Mouse (Mus musculus) embryonic stem cell, embryonic (primary cell): Measurements from ENCODE around the gene Poglut1.

Experiments
- CTCF ChIA-PET, 4 experiments: fragments of 300-600 bp in 2 of 4; fragments of 350-600 bp in 2 of 4; sonication (Branson Sonifier 250); formaldehyde crosslinking; loops; one replicate each; lab custom pipeline; 2022; ENCODE audit warnings: inconsistent platforms in 2 of 4; lab: Charles Lee
- POLR2A ChIA-PET, 4 experiments: fragments of 300-600 bp in 2 of 4; fragments of 350-600 bp in 2 of 4; sonication (Branson Sonifier 250); formaldehyde crosslinking; loops; one replicate each; lab custom pipeline; 2022; ENCODE audit warnings: antibody characterized with exemption in 4 of 4, inconsistent platforms in 1 of 4; lab: Charles Lee

The Poglut1 gene

DNA sequence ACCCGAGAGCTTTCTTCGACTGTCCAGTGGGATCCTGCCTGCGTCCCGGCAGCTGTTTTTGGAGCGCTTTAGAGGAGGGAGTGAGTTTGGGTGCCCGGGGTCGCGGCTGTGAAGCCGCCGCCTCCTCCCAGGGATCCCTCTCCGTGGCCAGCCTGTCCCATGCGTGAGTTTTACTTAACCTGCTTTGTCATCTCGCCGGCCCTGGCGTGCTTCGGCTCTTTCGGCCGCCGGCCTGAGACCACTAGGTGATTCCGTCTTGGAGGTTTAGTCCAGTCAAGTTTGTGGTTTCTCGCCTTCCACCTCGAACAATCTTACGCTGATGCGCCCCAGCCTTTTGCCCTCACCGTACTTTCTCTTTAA, 12.9 kb upstream of the Poglut1 start:
- ChIA-PET CTCF (interaction anchor here in 2 of 4 experiments (0.8 to 1.1 kb wide), 4 partner anchors 11 to 57 kb away, joined by 3 to 4 read pairs (median 3); no protein-coding TSS in a partner anchor), POLR2A (interaction anchor here (0.7 to 19.6 kb wide), 33 partner anchors 9 to 475 kb away, joined by 3 to 651 read pairs (median 6); partner anchors contain the start of genes Poglut1 (in 3 of the 4), Timmdc1 (in 2 of the 4) and Adprh (in 1 of the 4))

DNA sequence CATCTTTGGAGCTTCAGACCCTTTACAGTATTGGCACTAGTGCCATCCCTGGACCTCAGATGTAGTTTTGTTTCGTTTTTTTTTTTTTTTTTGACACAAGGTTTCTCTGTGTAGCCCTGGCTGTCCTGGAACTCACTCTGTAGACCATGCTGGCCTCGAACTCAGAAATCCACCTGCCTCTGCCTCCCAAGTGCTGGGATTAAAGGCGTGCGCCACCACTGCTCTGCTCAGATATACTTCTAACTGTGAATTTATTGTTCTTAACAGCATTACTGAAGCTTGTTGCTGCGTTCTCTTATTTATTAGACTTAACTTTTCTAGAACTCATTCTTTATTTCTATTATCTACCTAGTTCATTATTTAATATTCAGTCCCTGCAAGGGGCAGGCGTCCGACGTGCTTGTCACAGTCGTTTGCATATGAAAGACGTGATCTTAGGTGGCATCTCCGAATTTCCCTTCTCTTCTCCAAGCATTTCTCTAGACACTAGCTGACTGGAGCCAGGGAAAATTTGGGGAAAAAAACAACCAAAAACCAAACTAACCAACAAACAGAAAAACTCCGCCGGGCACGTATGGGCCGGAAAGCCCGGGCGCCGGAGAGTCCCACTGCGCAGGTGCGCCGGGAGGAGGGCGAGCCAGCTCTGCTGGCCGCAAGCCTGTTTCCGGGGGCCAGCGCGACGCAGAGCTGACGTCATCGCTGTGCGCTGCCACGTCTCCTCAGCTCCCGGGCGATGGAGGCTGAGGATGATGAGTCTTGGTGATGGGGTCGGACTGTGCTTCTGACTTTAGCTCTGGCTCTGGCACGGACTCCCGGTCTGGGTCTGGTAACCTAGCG, 12.3 kb upstream of the Poglut1 start:
- POLR2A ChIA-PET: interaction anchor here (0.6 to 19.6 kb wide), 38 partner anchors 10 to 474 kb away, joined by 3 to 651 read pairs (median 5); partner anchors contain the start of genes Poglut1 (in 3 of the 4), Timmdc1 (in 2 of the 4) and Adprh (in 1 of the 4)
- CTCF ChIA-PET: interaction anchor here in 3 of 4 experiments (0.6 to 1.1 kb wide), 7 partner anchors 11 to 57 kb away, joined by 3 to 7 read pairs (median 3); no protein-coding TSS in a partner anchor

DNA sequence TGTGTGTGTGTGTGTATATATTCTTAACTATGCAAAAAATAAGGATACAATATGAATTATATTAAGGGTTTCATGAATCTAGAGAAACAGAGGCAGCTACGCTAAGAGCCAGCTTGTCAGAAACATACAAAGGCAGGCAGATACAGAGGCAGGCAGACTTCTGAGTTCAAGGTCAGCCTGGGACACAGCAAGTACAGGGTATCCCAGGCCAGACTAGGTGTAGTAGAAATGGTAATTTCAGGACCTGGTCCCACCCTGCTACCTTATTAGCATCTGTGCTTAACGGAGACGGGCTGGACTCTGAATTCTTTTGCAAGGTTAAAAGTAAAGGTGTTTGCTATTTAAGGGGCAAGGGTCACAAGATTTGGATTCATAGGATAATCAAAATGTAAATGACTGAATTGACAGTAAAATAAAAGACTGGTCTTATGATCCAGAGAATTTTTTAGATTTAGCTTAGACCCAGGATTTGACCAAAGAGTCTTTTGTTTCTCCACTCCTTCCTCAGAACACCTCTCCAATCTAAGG, 8.2 kb upstream of the Poglut1 start, which contains the start of gene Tmem39a:
Tmem39a (plus strand) TSS at position 478 of the 528 bp plus-strand sequence.
- ChIA-PET CTCF (interaction anchor here in 2 of 4 experiments (0.6 to 1.3 kb wide), 2 partner anchors 10 to 84 kb away, joined by 4 to 5 read pairs; no protein-coding TSS in a partner anchor), POLR2A (interaction anchor here (0.6 to 19.6 kb wide), 25 partner anchors 9 to 805 kb away, joined by 3 to 651 read pairs (median 6); partner anchors contain the start of genes Poglut1 (in 3 of the 4), Timmdc1 (in 2 of the 4) and Gsk3b (in 1 of the 4))

DNA sequence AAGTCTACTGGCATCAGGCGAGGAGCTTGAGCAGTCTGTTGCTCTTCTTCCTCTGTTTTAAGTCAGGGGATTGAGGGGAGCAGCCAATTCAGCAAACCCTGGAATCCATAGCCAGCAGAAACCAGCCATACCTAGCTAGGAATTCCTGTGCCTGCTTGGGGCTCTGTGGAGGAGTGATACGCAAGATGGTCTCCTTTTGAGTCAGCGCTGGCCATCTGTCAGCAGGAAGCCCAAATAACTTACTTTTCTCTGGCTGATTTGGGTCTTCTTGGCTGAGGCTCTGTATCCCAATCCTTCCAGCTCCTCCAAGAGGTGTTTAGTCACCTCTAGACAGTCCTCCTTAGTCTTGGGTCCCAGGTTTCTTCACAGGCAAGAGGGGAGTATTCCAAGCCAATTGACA, 5.9 kb upstream of the Poglut1 start:
- ChIA-PET CTCF (interaction anchor here in 1 of 4 experiments (1.0 to 1.4 kb wide), 2 partner anchors 14 to 16 kb away, joined by 3 read pairs; no protein-coding TSS in a partner anchor), POLR2A (interaction anchor here in 3 of 4 experiments (1.0 to 24.7 kb wide), 22 partner anchors 6 to 307 kb away, joined by 3 to 651 read pairs (median 5); partner anchors contain the start of genes Timmdc1 (in 3 of the 3), Poglut1 (in 2 of the 3) and Tmem39a (in 1 of the 3))

DNA sequence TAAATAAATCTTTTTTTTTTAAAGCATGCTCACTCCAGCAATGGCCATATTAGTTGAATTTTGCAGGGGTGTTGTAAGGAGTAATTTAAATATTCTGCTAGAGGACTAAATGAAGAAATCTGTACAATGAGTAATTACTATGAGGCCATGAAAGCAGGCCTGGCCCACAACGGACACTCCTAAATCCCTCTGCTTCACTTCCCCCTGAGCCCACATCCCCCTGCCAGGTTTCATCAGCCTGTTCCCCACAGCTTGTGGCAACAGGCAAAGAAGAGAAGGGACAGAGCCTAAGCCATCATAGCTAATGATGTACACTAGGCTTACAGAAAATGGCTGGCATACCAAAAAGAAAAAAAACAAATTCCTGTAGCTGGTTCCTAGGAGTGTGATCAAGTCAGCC, 2.1 kb downstream of the Poglut1 start:
- POLR2A ChIA-PET: interaction anchor here (0.6 to 24.7 kb wide), 17 partner anchors 9 to 141 kb away, joined by 3 to 651 read pairs (median 4); partner anchors contain the start of genes Timmdc1 (in 2 of the 4) and Tmem39a (in 2 of the 4)
- CTCF ChIA-PET: interaction anchor here in 1 of 4 experiments (0.7 kb wide), 1 partner anchor 11 kb away, joined by 4 read pairs; no protein-coding TSS in a partner anchor

DNA sequence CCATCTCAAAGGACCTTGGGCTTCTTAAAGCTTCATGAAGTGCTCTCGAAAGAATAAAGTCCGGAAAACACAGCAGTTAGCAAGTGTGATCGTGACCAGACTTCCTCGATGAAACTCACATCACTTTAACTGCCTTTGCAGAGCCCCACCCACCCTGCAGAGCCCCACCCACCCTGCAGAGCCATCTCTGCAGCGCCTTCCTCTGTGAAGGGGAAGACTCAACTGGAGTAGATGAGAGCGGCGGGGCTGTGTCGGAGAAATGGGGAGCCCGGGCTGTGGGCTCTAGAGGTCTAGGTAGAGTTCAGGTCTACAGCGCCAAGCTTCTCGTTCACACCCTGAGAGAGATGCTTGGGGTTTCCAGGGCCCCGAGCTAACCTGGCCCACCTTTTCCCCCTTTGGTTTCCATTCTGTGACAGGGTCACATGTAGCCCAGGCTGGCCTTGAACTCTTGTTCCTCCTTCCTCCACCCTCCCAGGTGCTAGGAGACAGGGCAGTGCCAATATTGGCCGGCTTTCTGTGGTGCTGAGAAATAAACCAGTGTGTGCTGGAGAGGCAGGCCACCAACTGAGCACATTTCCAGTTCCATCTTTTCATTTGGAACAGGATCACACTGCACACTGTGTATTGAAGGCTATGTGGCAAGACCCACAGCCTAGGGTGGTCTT, 11.2 kb downstream of the Poglut1 start:
- CTCF ChIA-PET: interaction anchor here in 2 of 4 experiments (0.6 to 2.0 kb wide), 4 partner anchors 11 to 81 kb away, joined by 3 to 6 read pairs (median 3); no protein-coding TSS in a partner anchor
- POLR2A ChIA-PET: interaction anchor here in 3 of 4 experiments (0.5 to 24.7 kb wide), 32 partner anchors 9 to 277 kb away, joined by 3 to 651 read pairs (median 6); partner anchors contain the start of genes Poglut1 (in 3 of the 3), Timmdc1 (in 3 of the 3) and Tmem39a (in 3 of the 3)

DNA sequence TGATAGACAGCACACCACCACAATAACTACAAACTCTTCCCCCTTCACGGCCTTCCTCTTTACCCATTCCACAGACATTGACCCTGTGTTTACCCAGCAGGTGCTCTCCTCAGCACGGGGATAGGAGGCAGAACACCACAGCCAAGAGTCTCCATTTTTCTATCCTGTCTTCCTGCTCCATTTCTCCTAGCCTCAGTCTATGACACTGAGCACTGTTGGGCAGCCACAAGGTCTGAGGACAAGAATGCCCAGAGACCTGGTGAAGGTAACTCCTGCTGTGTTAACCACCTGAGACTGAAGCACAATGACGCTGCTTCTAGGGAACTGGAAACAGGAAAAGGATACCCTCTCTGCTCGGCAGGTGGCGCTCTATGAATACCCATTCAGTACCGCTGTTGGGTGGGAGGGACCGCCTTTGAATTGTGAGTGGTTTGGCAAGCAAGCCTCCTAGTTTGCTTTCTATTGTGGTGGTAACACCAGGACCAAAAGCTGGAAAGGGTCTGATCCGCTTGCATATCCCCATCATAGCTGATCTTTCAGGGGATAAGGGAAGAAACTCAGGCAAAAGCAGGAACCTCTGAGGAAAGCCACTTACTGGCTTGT, 13.4 kb downstream of the Poglut1 start:
- ChIA-PET CTCF (interaction anchor here (0.6 to 2.2 kb wide), 16 partner anchors 9 to 54 kb away, joined by 3 to 7 read pairs (median 4); partner anchors contain the start of genes Timmdc1 (in 2 of the 4) and Poglut1 (in 1 of the 4)), POLR2A (interaction anchor here (0.6 to 24.7 kb wide), 18 partner anchors 12 to 994 kb away, joined by 3 to 651 read pairs (median 6); partner anchors contain the start of genes Timmdc1 (in 4 of the 4), Tmem39a (in 2 of the 4) and Poglut1 (in 1 of the 4))

DNA sequence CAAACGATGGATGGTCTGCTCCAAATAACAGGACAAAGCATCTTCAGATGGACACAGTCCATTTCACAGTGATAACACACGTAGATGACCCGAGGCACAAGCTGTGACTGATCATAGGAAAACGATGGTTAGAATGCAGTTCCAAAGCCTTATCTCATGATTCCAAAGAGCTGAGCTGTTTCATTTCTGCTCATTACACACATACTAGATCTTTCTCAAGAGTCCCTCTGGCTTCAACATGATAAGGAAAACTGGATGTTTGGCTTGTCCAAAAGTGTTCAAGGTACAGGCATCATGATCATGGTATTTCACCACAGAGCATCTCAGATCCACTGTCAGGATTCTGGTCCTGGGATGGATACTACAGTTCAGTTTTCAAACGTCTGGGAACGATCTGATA, 23.8 kb downstream of the Poglut1 start:
- ChIA-PET POLR2A (interaction anchor here in 2 of 4 experiments (1.3 to 11.7 kb wide), 9 partner anchors 11 to 58 kb away, joined by 3 to 258 read pairs (median 5); partner anchors contain the start of genes Poglut1 (in 1 of the 2) and Tmem39a (in 1 of the 2)), CTCF (no interaction called here)

DNA sequence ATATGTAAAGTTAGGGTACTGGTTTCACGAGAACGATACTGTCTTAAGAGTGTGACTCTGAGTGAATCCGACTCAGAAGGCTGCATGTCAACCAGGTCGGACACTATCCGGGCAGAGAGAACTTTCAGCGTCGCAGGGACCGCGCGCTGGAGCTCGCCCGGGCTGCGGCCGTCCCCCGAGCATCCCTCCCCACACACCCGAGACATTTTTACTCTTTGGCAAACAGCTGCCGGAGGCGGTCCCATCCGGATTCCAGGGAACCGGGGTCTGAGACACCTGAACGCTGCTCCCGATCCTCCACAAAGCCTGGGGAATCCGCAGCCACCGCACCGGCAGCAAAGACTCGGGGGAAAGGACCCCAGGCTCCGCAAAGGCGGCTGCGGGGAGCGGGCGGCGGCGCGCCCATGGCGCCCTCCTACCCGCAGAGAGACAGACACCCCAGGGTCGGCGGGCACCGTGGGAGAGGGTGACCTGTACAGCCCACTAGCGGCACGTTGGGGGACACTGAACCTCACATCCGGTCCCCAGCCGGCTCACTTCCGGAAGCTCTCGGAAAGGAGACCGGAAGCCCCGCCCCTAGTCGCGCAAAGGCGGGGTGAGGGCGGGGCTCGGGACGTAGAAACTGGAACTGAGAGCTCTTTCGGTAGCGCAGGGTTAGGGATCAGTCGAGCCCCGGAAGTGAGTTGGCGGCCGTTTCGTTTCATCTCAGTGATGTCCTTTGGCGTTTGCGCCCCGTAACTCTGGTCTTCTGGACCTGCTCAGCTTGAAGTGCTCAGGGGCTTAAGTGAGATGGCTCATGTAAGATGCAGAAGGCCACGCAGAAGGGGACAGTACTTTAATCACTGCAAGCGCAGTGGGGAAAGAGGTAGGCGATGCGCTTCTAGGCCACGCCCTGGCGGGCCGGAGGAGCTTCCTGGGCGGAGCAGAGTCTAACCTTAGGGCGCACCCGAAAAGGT, 27.7 kb downstream of the Poglut1 start, which contains the start of gene Timmdc1:
Timmdc1 (minus strand) TSS at position 535 of the 956 bp plus-strand sequence.
- CTCF ChIA-PET: interaction anchor here (0.5 to 2.1 kb wide), 16 partner anchors 9 to 283 kb away, joined by 3 to 9 read pairs (median 6); no protein-coding TSS in a partner anchor
- POLR2A ChIA-PET: interaction anchor here (0.6 to 11.7 kb wide), 99 partner anchors 10 to 1175 kb away, joined by 3 to 258 read pairs (median 5); partner anchors contain the start of genes Maats1 (in 3 of the 4), Poglut1 (in 3 of the 4), Tmem39a (in 3 of the 4) and Cox17 (in 2 of the 4)

DNA sequence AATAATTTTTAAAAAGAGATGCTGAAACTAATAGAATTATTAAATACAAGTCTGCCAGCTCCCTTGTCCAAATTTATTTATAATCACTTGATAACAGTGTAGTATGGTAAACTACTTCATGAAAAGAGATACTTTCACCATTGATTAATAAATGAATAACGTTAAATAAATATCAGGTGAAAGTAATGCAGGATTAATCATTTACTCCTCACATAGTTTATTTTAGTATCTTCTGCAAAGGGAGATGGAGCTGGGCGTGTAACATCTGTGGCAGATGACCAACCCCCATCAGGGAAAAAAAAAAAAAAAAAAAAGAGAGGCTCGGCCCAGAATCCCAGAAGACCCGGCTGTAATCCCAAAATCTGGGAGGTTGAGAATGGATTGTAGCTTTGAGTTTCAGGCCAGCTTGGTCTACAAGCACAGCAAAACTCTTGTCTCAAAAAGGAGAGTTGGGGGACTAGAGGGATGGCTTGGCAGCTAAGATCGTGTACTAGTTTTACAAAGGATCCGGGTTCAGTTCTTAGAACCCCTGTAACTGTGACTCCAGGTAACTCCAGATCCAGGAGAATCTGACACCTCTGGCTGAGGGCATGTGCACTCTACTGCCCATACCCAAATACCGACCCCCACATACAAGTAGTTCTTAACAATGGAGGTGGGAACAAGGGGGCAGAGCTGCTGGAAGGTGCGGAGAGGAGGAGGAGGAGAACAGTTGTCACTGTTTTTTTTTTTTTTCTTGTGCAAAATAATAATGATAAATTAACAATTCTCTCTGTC, 28.7 kb downstream of the Poglut1 start:
- CTCF ChIA-PET: interaction anchor here in 3 of 4 experiments (0.6 to 1.7 kb wide), 7 partner anchors 8 to 82 kb away, joined by 3 to 9 read pairs (median 6); no protein-coding TSS in a partner anchor
- POLR2A ChIA-PET: interaction anchor here (0.6 to 11.7 kb wide), 47 partner anchors 9 to 521 kb away, joined by 3 to 258 read pairs (median 6); partner anchors contain the start of genes Poglut1 (in 3 of the 4), Tmem39a (in 2 of the 4), Adprh (in 1 of the 4) and Cox17 (in 1 of the 4)

DNA sequence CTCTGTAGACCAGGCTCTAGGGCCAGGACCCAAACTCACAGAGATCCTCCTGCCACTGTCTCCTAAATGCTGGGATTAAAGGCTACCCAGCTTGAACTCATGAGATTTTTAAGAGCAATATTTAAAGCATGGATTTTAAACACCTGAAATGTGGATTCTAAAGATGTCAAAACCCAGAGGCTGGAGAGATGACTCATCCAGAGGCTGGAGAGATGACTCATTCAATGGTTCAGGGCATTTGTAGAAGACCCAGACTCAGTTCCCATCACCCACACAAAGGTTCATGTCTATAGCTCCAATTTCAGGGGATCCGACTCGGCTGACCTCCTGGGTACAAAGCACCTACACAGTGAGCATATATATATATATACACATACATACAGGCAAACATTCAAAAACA, 30.9 kb downstream of the Poglut1 start:
- ChIA-PET POLR2A (interaction anchor here in 3 of 4 experiments (0.7 to 11.7 kb wide), 14 partner anchors 7 to 78 kb away, joined by 3 to 258 read pairs (median 6); partner anchors contain the start of genes Poglut1 (in 1 of the 3) and Tmem39a (in 1 of the 3)), CTCF (no interaction called here)

DNA sequence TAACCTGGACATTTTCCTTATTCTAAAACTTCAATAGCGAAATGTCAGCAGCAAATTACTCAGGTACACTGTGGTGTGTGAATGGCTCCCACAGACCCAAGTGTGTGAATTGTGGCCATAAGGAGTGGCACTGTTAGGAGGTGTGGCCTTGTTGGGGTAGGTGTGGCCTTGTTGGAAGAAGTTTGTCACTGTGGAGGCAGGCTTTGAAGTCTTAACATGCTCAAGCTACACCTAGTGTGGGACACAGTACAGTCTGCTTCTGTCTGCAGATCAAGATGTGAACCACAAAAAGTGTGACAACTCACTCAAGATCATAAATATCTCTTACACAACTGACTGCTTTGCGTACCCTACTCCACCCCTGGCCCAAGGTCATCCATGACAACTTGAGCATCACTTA, 39.2 kb downstream of the Poglut1 start:
- CTCF ChIA-PET: interaction anchor here in 1 of 4 experiments (1.1 kb wide), 1 partner anchor 10 kb away, joined by 4 read pairs; no protein-coding TSS in a partner anchor

DNA sequence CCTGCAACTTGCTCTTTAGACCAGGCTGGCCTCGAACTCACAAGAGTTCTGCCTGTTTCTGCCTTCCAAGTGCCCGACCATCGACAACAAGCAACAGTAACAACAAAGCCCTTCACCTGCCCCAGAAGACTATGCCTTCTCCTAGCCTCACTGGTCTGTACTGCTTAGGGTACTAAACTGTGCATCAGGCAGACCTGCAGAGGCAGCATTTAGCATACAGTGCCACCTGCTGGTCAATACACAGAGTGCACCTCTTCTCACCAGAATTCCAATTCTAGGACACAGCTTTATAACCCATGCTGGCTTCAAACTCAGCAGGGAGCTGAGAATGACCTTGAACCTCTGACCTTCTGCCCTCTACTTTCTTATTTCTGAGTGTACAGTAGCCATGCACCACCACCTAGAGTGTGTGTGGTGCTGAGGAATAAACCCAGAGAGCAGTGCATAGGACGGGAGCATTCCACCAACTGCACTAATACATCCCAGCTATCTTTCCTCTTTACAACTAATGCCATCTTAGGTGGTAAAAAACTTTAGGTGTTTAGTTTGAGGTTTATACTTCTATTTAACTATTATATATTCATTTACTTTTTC, 43.9 kb downstream of the Poglut1 start:
- CTCF ChIA-PET: interaction anchor here (0.5 to 2.4 kb wide), 57 partner anchors 9 to 587 kb away, joined by 3 to 25 read pairs (median 4); partner anchors contain the start of genes Timmdc1 (in 3 of the 4), Cd80 (in 2 of the 4), Cox17 (in 2 of the 4) and Gm21987 (in 2 of the 4)
- POLR2A ChIA-PET: interaction anchor here (0.5 to 4.0 kb wide), 15 partner anchors 9 to 181 kb away, joined by 3 to 31 read pairs (median 4); partner anchors contain the start of genes Cox17 (in 2 of the 4), Gm21987 (in 2 of the 4), Timmdc1 (in 2 of the 4) and Maats1 (in 1 of the 4)

More for the DNA sequence above, 39.2 kb downstream of the Poglut1 start:
- POLR2A ChIA-PET: interaction anchor here (0.6 to 5.7 kb wide), 16 partner anchors 9 to 190 kb away, joined by 3 to 85 read pairs (median 3); partner anchors contain the start of gene Timmdc1 (in 4 of the 4)
